Mouse (Mus musculus): ENCODE results near the gene Olfr1276. TPM values are rescaled to one million over a fixed set of nuclear protein-coding genes. Genes with fewer than 3 reads are reported as not detected.

Gene Olfr1276
- not detected for total RNA-seq (2023)

GRCm38 (mm10) chr2:111254216-111254615, at the start of gene Olfr1276:
Gene Olfr1276 (plus strand): TSS chr2:111254516.

DNA sequence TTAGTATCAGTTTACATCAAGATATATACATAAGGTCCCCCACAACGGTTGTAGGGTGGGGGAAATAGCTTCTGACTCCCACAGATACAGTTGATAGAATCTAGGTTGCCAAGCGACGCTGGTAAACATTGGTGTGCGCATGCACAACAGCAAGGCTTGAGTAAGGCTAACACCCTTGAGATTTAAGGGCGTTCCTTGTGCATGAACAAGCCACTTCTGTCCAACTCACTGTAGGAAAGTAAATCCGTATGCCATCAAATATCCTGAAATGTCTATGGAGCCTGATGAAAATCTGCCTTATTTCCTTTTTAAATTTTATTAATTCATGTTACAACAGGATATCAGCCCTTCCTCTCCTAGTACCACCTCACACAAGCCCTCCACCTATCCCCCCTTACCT, 24.8 kb upstream of the Olfr1276 start, which contains the start of gene 4930430A15Rik:
4930430A15Rik (minus strand) TSS at position 101 of the 400 bp plus-strand sequence.

DNA sequence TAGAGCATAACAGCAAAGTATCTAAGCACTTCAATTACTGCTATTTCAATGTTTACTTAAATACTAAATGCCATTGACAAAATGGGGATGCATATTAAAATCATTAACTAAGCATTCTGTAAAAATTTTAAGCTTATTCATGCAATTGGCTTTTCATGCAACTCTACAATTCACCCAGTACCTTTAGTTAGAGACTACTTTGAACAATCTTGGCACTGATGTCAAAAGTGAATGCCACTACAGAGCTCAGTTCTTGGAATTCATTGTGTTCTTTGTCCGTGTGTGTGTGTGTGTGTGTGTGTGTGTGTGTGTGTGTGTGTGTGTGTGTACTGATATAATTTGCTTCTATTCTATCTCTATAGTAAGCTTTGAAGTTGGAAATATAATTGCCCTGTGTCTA, 19.1 kb upstream of the Olfr1276 start, which contains the start of gene Olfr1275:
Olfr1275 (minus strand) TSS at position 101 of the 400 bp plus-strand sequence.

DNA sequence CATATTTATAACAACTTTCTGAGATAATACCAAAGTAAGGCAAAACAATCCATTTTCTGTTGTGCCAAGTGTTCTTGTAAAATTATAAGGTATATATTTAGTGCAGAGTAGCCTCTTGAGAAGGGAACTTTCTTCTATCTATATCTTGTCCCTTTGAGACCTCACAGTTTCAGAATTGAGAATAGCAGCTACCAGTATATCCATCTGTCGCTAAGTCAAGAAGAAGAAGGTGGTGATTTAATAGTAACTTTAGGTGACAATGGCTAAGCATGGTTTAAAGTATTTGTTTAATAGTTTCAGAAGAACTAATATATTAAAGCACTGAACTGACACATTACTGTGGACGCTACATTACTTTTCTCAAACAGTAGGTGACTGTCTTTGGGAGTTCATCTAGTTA, 19.7 kb downstream of the Olfr1276 start, which contains the start of gene Olfr1277:
Olfr1277 (minus strand) TSS at position 101 of the 400 bp plus-strand sequence.

DNA sequence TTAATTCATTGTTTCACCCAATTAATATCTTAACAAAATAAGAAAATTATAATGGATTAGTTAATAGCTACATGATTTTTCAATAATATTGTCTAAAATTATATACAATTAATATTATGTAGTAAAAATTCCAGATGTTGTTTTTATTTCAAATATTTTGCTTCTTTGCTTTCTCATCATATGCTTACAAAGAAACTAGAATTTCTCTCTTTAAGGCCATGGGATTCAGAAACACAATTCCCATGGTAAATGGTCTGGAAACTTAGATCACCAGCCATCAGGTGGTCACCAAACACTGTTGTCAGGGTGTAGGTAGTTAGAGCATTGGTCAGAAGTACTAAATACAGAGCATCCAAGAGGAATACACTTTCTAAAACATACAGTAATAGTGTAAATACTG, 35.5 kb downstream of the Olfr1276 start, which contains the start of gene Olfr1278:
Olfr1278 (plus strand) TSS at position 301 of the 400 bp plus-strand sequence.

GRCm38 (mm10) chr2:111300374-111300773, 46.1 kb downstream of the Olfr1276 start, which contains the start of gene Olfr1279:
Gene Olfr1279 (plus strand): TSS chr2:111300635.

Other genes with a start within 250 kb of the Olfr1276 start
- not detected for gene Gm13941, start 148.5 kb upstream of the Olfr1276 start, total RNA-seq (2023)
- not detected for gene Gm15130, start 101.6 kb upstream of the Olfr1276 start, total RNA-seq (2023)
- not detected for gene 4930430A15Rik, start 24.9 kb upstream of the Olfr1276 start, total RNA-seq (2023)
- not detected for gene Olfr1275, start 19.2 kb upstream of the Olfr1276 start, total RNA-seq (2023)
- not detected for gene Olfr1277, start 19.6 kb downstream of the Olfr1276 start, total RNA-seq (2023)
- not detected for gene Olfr1278, start 35.6 kb downstream of the Olfr1276 start, total RNA-seq (2023)
- not detected for gene Olfr1279, start 46.1 kb downstream of the Olfr1276 start, total RNA-seq (2023)
- not detected for gene Olfr1280, start 59.5 kb downstream of the Olfr1276 start, total RNA-seq (2023)
- not detected for gene Olfr1281, start 72.0 kb downstream of the Olfr1276 start, total RNA-seq (2023)
- gene Olfr1282, start 81.6 kb downstream of the Olfr1276 start, total RNA-seq (2023) = not detected
- not detected for gene Olfr1283, start 112.3 kb downstream of the Olfr1276 start, total RNA-seq (2023)
- not detected for gene Olfr1284, start 121.0 kb downstream of the Olfr1276 start, total RNA-seq (2023)
- gene Olfr1286, start 168.6 kb downstream of the Olfr1276 start, total RNA-seq (2023) = not detected
- not detected for gene Olfr1287, start 194.6 kb downstream of the Olfr1276 start, total RNA-seq (2023)
- gene Olfr1288, start 219.6 kb downstream of the Olfr1276 start, total RNA-seq (2023) = not detected
- gene Olfr1289, start 226.3 kb downstream of the Olfr1276 start, total RNA-seq (2023) = not detected
- gene Olfr1290, start 239.3 kb downstream of the Olfr1276 start, total RNA-seq (2023) = not detected
- gene Olfr1291-ps1, start 242.7 kb downstream of the Olfr1276 start, total RNA-seq (2023) = not detected